Mouse (Mus musculus) liver, embryonic 14.5 days (tissue): Measurements from ENCODE around the gene Chst8.

ENCODE experiments used
- CTCF ChIP-seq: IDR thresholded peaks from 2 replicates; pipeline ENCODE4 v1.5.1; 2016; ENCODE audit warnings: antibody characterized with exemption, low read depth, control low read depth
- EP300 ChIP-seq: IDR thresholded peaks from 2 replicates; pipeline ENCODE4 v1.6.1; 2016; ENCODE audit warnings: antibody characterized with exemption, low read depth

DNA sequence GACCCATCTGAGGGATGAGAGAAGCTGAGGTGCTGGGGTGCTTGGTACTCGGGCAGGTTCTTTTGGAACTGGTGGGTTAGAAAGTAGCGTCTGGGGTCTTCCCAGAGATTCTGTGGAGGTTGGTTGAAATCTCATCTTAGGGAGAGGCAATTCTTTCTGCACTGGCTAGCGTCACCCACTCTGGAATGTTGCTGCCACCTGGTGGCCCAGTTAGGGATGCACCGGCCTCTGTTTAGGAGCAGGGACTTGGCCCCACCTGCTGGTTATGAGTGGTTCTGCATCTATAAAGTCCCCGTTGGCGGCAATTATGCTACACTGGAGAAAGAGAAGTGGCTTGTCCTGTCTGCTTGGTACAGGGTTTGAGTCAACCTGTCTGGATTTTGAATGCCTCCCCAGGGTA, 140.6 kb downstream of the Chst8 start:
- TF ChIP-seq EP300 (no peak), CTCF (peak; percentile 99)
